Mouse (Mus musculus): ENCODE results near the gene Ambra1.
"Not testable (repeated sequence)": the region's sequence is repeated elsewhere in the genome, so short reads cannot be mapped to it uniquely, and the experiment has no call there.

Gene Ambra1

GRCm38 (mm10) chr2:91729971-91730821 lies at the start of gene Ambra1:
TSS of gene Ambra1 (plus strand) at chr2:91730134.
- peak; percentile 92 for DNase-seq (ENCODE audit: low read depth, low spot score)

GRCm38 (mm10) chr2:91682850-91683249 lies 47.1 kb upstream of the Ambra1 start:
- DNase-seq (ENCODE audit: low read depth, low spot score) = no peak

GRCm38 (mm10) chr2:91683919-91684318 lies 46.0 kb upstream of the Ambra1 start:
- DNase-seq (ENCODE audit: low read depth, low spot score) = no peak

GRCm38 (mm10) chr2:91689452-91689851 lies 40.5 kb upstream of the Ambra1 start:
- no peak for DNase-seq (ENCODE audit: low read depth, low spot score)

- DNase-seq (ENCODE audit: low read depth, low spot score) = no peak
Observed at GRCm38 (mm10) chr2:91695436-91696224, 34.3 kb upstream of the Ambra1 start.

- no peak for DNase-seq (ENCODE audit: low read depth, low spot score)
Observed at GRCm38 (mm10) chr2:91696225-91696590, 33.7 kb upstream of the Ambra1 start.

GRCm38 (mm10) chr2:91699225-91699624 lies 30.7 kb upstream of the Ambra1 start:
- DNase-seq (ENCODE audit: low read depth, low spot score) = no peak

- no peak for DNase-seq (ENCODE audit: low read depth, low spot score)
Observed at GRCm38 (mm10) chr2:91701366-91701765, 28.6 kb upstream of the Ambra1 start.

GRCm38 (mm10) chr2:91705736-91706135 lies 24.2 kb upstream of the Ambra1 start:
- DNase-seq (ENCODE audit: low read depth, low spot score) = peak; percentile 21

- DNase-seq (ENCODE audit: low read depth, low spot score) = no peak
Observed at GRCm38 (mm10) chr2:91706456-91706855, 23.5 kb upstream of the Ambra1 start.

GRCm38 (mm10) chr2:91708361-91708760 lies 21.6 kb upstream of the Ambra1 start:
- DNase-seq (ENCODE audit: low read depth, low spot score) = no peak

- DNase-seq (ENCODE audit: low read depth, low spot score) = peak; percentile 96
Observed at GRCm38 (mm10) chr2:91710272-91711234, 19.4 kb upstream of the Ambra1 start, which contains the start of the genes Atg13 and Harbi1. TSS of gene Atg13 (minus strand) at chr2:91710576. TSS of gene Harbi1 (plus strand) at chr2:91710852.

- DNase-seq (ENCODE audit: low read depth, low spot score) = no peak
Observed at GRCm38 (mm10) chr2:91711256-91711925, 18.5 kb upstream of the Ambra1 start.

- no peak for DNase-seq (ENCODE audit: low read depth, low spot score)
Observed at GRCm38 (mm10) chr2:91714921-91715320, 15.0 kb upstream of the Ambra1 start.

- no peak for DNase-seq (ENCODE audit: low read depth, low spot score)
Observed at GRCm38 (mm10) chr2:91718276-91718675, 11.7 kb upstream of the Ambra1 start.

GRCm38 (mm10) chr2:91723382-91723781 lies 6.6 kb upstream of the Ambra1 start:
- DNase-seq (ENCODE audit: low read depth, low spot score) = no peak

- no peak for DNase-seq (ENCODE audit: low read depth, low spot score)
Observed at GRCm38 (mm10) chr2:91723951-91724350, 6.0 kb upstream of the Ambra1 start.

GRCm38 (mm10) chr2:91724716-91725115 lies 5.2 kb upstream of the Ambra1 start:
- no peak for DNase-seq (ENCODE audit: low read depth, low spot score)

- DNase-seq (ENCODE audit: low read depth, low spot score) = not testable (repeated sequence)
Observed at GRCm38 (mm10) chr2:91725476-91725875, 4.5 kb upstream of the Ambra1 start.

- no peak for DNase-seq (ENCODE audit: low read depth, low spot score)
Observed at GRCm38 (mm10) chr2:91727011-91727410, 2.9 kb upstream of the Ambra1 start.

- DNase-seq (ENCODE audit: low read depth, low spot score) = no peak
Observed at GRCm38 (mm10) chr2:91729571-91729970, 363 bp upstream of the Ambra1 start.

Data from CD4-positive helper T cell, adult 2 months (primary cell).